Mouse (Mus musculus) spleen, postnatal 10 days (tissue): ENCODE measurements around the gene Tmem217.

Experiments
- DNase-seq, 2 experiments: peaks; one replicate each; pipeline ENCODE4 v3.0.0; 2021 to 2022; ENCODE audit warnings: low spot score in 2 of 2

Gene Tmem217

GRCm38 (mm10) chr17:29552162-29552732 lies at the start of gene Tmem217:
TSS of gene Tmem217 (minus strand) at chr17:29552385.
- no peak for DNase-seq

GRCm38 (mm10) chr17:29601391-29601790 lies 49.2 kb upstream of the Tmem217 start:
- no peak for DNase-seq

GRCm38 (mm10) chr17:29599537-29599936 lies 47.4 kb upstream of the Tmem217 start:
- no peak for DNase-seq

- no peak for DNase-seq
These were observed 46.9 kb upstream of the Tmem217 start for GRCm38 (mm10) chr17:29599051-29599450.

GRCm38 (mm10) chr17:29596771-29597132 lies 44.6 kb upstream of the Tmem217 start:
- no peak for DNase-seq

- no peak for DNase-seq
These were observed 43.9 kb upstream of the Tmem217 start for GRCm38 (mm10) chr17:29595891-29596770.

- no peak for DNase-seq
These were observed 37.2 kb upstream of the Tmem217 start for GRCm38 (mm10) chr17:29589221-29589898.

GRCm38 (mm10) chr17:29586921-29587320 lies 34.7 kb upstream of the Tmem217 start:
- no peak for DNase-seq

- no peak for DNase-seq
These were observed 33.3 kb upstream of the Tmem217 start for GRCm38 (mm10) chr17:29585446-29585845.

- DNase-seq: no peak
These were observed 32.6 kb upstream of the Tmem217 start for GRCm38 (mm10) chr17:29584737-29585136.

- no peak for DNase-seq
These were observed 32.1 kb upstream of the Tmem217 start for GRCm38 (mm10) chr17:29584306-29584705.

GRCm38 (mm10) chr17:29583569-29583968 lies 31.4 kb upstream of the Tmem217 start:
- DNase-seq: no peak

- DNase-seq: no peak
These were observed 27.5 kb upstream of the Tmem217 start for GRCm38 (mm10) chr17:29579579-29580126.

GRCm38 (mm10) chr17:29569831-29570230 lies 17.6 kb upstream of the Tmem217 start:
- no peak for DNase-seq

- DNase-seq: no peak
These were observed 16.2 kb upstream of the Tmem217 start for GRCm38 (mm10) chr17:29568435-29568834.

GRCm38 (mm10) chr17:29565521-29565920 lies 13.3 kb upstream of the Tmem217 start:
- DNase-seq: no peak

- no peak for DNase-seq
These were observed 6.3 kb upstream of the Tmem217 start for GRCm38 (mm10) chr17:29558476-29558875.

- DNase-seq: no peak
These were observed 4.7 kb upstream of the Tmem217 start for GRCm38 (mm10) chr17:29556893-29557292.

GRCm38 (mm10) chr17:29556456-29556855 lies 4.3 kb upstream of the Tmem217 start:
- DNase-seq: no peak

GRCm38 (mm10) chr17:29554176-29554575 lies 2.0 kb upstream of the Tmem217 start:
- no peak for DNase-seq

GRCm38 (mm10) chr17:29551019-29551418 lies 1.2 kb downstream of the Tmem217 start:
- no peak for DNase-seq
